Mouse (Mus musculus): Measurements from ENCODE around the gene Hsdl2. TPM values are rescaled to one million over a fixed set of nuclear protein-coding genes. Genes with fewer than 3 reads are reported as not detected.

Gene Hsdl2
- polyA plus RNA-seq, 1 experiment from 2014 or later = 28.0 TPM

DNA sequence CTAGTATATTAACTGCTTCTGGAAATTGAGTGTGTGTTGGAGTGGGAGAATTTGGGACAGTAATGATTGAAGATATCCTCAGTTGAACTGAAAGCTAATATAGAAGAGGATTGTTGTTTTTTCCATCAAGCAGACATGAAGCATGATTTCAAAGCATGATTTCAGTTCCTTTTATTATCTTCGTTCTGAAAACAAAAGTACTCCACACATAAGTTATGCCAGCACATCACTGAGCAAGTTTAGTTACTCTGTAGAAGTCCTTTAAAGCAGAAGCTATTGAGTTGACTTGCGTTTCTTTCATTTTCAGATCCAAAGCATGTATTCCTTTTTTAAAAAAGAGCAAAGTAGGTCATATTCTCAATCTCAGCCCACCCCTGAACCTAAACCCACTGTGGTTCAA lies 15.2 kb downstream of the Hsdl2 start:
- H3K4me3 ChIP-seq = no peak overlapping the region
- H3K4me2 ChIP-seq (replicated peaks) = no peak overlapping the region
- WGBS = 88% methylated on average over 2 of the region's 2 CpGs
- no peak overlapping the region for H3K27ac ChIP-seq
- H3K9me3 ChIP-seq = no peaks in the 10 kb centered on the region
- H3K4me1 ChIP-seq = no peaks in the 10 kb centered on the region
- no peaks in the 10 kb centered on the region for H3K36me3 ChIP-seq
- no peak overlapping the region for H3K9ac ChIP-seq
- ATAC-seq (ENCODE audit: insufficient number of reproducible peaks, insufficient read depth, low FRiP score, low TSS enrichment) = no peak
- H3K27me3 ChIP-seq = no peaks in the 10 kb centered on the region

DNA sequence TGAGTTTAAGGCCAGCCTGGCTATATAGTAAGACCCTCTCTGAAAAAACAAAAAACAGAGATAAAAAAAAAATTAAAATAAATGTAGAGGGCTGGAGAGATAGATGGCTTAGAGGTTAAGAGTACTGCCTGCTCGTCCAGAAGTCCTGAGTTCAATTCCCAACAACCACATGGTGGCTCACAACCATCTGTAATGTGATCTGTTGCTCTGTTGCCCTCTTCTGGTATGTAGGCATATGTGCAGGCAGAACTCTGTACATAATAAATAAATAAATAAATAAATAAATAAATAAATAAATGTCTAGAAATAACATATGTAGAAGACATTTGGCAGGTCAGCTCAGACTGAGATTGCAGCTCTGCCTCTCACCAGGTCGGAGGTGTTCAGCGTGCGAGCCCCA lies 21.3 kb downstream of the Hsdl2 start:
- ATAC-seq (ENCODE audit: insufficient number of reproducible peaks, insufficient read depth, low FRiP score, low TSS enrichment) = no peak
- no peaks in the 10 kb centered on the region for H3K27me3 ChIP-seq
- H3K4me1 ChIP-seq = no peaks in the 10 kb centered on the region
- no peak overlapping the region for H3K4me3 ChIP-seq
- no peak overlapping the region for H3K27ac ChIP-seq
- H3K36me3 ChIP-seq = no peaks in the 10 kb centered on the region
- H3K4me2 ChIP-seq (replicated peaks) = no peak overlapping the region
- H3K9me3 ChIP-seq = no peaks in the 10 kb centered on the region
- H3K9ac ChIP-seq = no peak overlapping the region
- 89% methylated on average over 4 of the region's 4 CpGs for WGBS

DNA sequence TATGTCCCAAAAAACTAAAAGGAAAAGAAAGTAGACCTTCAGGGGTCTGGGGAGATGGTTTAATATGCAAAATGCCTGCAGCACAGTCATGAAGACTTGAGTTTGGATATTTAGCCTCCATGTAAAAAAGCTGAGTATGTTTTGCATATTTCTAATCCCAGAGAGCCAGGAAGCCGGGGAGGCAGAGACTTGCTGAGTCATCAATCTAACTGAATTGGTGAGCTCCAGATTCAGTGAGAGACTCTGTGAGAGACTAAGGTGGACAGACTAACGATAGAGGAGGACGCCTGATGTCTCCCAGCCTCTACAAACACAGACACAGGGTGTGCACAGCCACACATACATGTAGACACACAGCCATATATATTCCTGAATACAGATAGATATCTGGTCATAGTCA lies 23.5 kb downstream of the Hsdl2 start:
- no peak for ATAC-seq (ENCODE audit: insufficient number of reproducible peaks, insufficient read depth, low FRiP score, low TSS enrichment)
- no peaks in the 10 kb centered on the region for H3K9me3 ChIP-seq
- no peak overlapping the region for H3K9ac ChIP-seq
- H3K4me2 ChIP-seq (replicated peaks) = no peak overlapping the region
- no peaks in the 10 kb centered on the region for H3K4me1 ChIP-seq
- H3K27me3 ChIP-seq = no peaks in the 10 kb centered on the region
- H3K4me3 ChIP-seq = no peak overlapping the region
- 65% methylated on average over 3 of the region's 3 CpGs for WGBS
- H3K27ac ChIP-seq = no peak overlapping the region
- no peaks in the 10 kb centered on the region for H3K36me3 ChIP-seq

DNA sequence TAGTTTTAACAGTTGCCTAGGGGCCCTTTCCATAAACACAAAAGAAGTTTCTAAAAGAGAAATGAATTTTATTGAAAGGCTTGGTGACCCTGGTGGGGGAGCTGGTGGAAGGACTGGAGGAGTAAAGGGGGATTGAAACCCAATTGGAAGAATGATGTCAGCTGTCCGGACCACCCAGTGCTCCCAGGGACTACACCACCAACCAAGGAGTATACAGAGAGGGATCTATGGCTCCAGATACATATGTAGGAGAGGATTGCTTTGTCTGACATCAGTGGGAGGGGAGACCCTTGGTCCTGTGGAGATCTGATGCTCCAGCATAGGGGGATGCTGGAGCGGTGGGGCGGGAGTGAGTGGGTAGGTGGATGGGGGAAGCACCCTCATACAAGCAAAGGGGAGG lies 24.1 kb downstream of the Hsdl2 start:
- WGBS = 93% methylated on average over 3 of the region's 3 CpGs
- Histone ChIP-seq H3K4me1 (no peaks in the 10 kb centered on the region), H3K36me3 (0 out of 2 replicates have a peak, but pooled peaks cover 2% of the 10 kb centered on the region), H3K4me2 (replicated peaks) (no peak overlapping the region), H3K4me3 (no peak overlapping the region), H3K27ac (no peak overlapping the region), H3K9me3 (no peaks in the 10 kb centered on the region), H3K9ac (no peak overlapping the region), H3K27me3 (no peaks in the 10 kb centered on the region)
- no peak for ATAC-seq (ENCODE audit: insufficient number of reproducible peaks, insufficient read depth, low FRiP score, low TSS enrichment)

DNA sequence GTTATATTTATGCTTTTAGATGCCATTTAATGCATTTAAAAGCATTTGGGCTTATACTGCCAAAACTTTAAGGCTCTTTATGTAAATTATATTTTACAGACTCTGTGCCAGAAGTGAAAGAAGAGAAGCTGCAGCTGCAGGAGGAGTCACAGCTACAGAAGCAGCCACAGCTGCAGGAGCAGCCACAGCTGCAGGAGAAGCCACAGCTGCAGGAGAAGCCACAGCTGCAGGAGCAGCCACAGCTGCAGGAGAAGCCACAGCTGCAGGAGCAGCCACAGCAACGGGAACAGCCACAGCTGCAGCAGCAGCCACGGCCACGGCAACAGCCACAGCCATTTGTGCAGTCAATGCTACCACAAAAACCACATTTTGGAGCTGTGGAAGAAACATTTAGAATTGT lies 29.0 kb downstream of the Hsdl2 start:
- no peak overlapping the region for H3K4me2 ChIP-seq (replicated peaks)
- no peaks in the 10 kb centered on the region for H3K27me3 ChIP-seq
- no peaks in the 10 kb centered on the region for H3K4me1 ChIP-seq
- no peak for ATAC-seq (ENCODE audit: insufficient number of reproducible peaks, insufficient read depth, low FRiP score, low TSS enrichment)
- no peak overlapping the region for H3K4me3 ChIP-seq
- H3K9ac ChIP-seq = no peak overlapping the region
- no peaks in the 10 kb centered on the region for H3K9me3 ChIP-seq
- H3K36me3 ChIP-seq = 0 out of 2 replicates have a peak, but pooled peaks cover 3% of the 10 kb centered on the region
- 83% methylated on average over 3 of the region's 3 CpGs for WGBS
- no peak overlapping the region for H3K27ac ChIP-seq

- 0 out of 2 replicates have a peak, but pooled peaks cover 3% of the 10 kb centered on the region for H3K36me3 ChIP-seq
- no peak overlapping the region for H3K27ac ChIP-seq
- no peak overlapping the region for H3K4me2 ChIP-seq (replicated peaks)
- H3K27me3 ChIP-seq = no peaks in the 10 kb centered on the region
- no peak overlapping the region for H3K4me3 ChIP-seq
- ATAC-seq (ENCODE audit: insufficient number of reproducible peaks, insufficient read depth, low FRiP score, low TSS enrichment) = no peak
- WGBS = 39% methylated on average over 1 of the region's 1 CpGs
- no peaks in the 10 kb centered on the region for H3K4me1 ChIP-seq
- H3K9me3 ChIP-seq = no peaks in the 10 kb centered on the region
- H3K9ac ChIP-seq = no peak overlapping the region
Measured at GRCm38 (mm10) chr4:59614986-59615385, 33.6 kb downstream of the Hsdl2 start.

GRCm38 (mm10) chr4:59619611-59620245 lies 38.4 kb downstream of the Hsdl2 start:
- Histone ChIP-seq H3K36me3 (no peaks in the 10 kb centered on the region), H3K27ac (no peak overlapping the region), H3K4me2 (replicated peaks) (no peak overlapping the region), H3K9me3 (no peaks in the 10 kb centered on the region), H3K27me3 (no peaks in the 10 kb centered on the region), H3K4me1 (no peaks in the 10 kb centered on the region), H3K4me3 (no peak overlapping the region), H3K9ac (no peak overlapping the region)
- WGBS = 89% methylated on average over 5 of the region's 5 CpGs
- ATAC-seq (ENCODE audit: insufficient number of reproducible peaks, insufficient read depth, low FRiP score, low TSS enrichment) = no peak

GRCm38 (mm10) chr4:59625676-59625997 lies 44.3 kb downstream of the Hsdl2 start:
- peak overlapping the region; percentile 86 for H3K27ac ChIP-seq
- no peaks in the 10 kb centered on the region for H3K27me3 ChIP-seq
- H3K36me3 ChIP-seq = no peaks in the 10 kb centered on the region
- H3K9ac ChIP-seq = peak overlapping the region; percentile 85
- peaks cover 14% of the 10 kb centered on the region for H3K4me1 ChIP-seq
- peak; percentile 78; the same call in 1 of the 2 replicates for ATAC-seq (ENCODE audit: insufficient number of reproducible peaks, insufficient read depth, low FRiP score, low TSS enrichment)
- WGBS = 5% methylated on average over 18 of the region's 18 CpGs
- peak overlapping the region; percentile 98 for H3K4me3 ChIP-seq
- H3K4me2 ChIP-seq (replicated peaks) = peak overlapping the region; percentile 84
- no peaks in the 10 kb centered on the region for H3K9me3 ChIP-seq

DNA sequence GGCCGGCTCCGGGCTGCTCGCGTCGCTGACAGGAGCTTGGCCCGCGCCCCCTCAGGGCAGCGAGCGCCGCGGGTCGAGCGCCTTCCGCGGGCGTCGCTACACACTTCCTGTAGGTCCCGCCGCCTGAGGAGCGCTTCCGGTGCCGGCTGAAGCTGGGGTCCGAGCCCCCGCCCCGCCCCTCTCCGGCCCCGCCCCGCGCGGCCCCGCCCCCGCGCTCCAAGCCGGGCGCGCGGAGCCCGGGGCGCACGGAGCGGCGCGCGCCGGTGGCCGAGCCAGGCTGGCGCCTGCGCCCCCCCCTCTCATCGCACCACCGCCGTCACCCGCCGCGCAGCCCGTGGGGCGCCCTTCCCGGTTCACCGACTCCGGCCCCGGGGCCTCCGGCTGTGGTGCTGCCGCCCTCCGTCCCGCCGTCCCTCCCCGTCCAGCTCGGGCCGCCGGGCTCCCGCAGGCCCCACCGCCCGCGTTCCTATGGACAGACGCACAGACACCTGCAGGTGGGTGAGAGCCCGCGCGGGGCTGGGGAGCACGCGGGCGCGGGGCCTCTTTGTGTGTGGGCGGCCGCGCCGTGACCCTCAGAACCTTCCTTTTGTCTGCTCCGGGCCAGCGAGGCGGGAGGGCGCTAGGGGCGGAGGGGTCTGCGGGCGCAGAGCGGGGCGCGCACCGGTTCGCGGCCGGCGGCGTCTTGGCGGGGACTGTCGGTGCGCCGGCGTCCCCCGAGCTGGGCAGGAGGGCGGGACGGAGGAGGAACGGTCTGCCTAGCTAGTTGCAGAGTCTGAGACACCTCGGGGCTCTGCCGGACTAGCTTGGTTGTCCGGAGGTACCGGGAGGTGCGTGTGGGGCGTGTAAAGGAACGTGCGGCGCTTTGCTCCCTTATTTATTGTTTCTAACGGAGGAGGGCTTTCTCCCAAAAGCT lies 44.9 kb downstream of the Hsdl2 start, which contains the start of gene E130308A19Rik:
TSS of gene E130308A19Rik (plus strand) at position 214 of the 913 bp plus-strand sequence.
- Histone ChIP-seq H3K27me3 (no peaks in the 10 kb centered on the region), H3K27ac (peak within 1 kb of the TSS; percentile 86), H3K4me3 (peak within 1 kb of the TSS; percentile 98), H3K4me2 (replicated peaks) (peak within 1 kb of the TSS; percentile 84), H3K36me3 (no peaks in the 10 kb centered on the region), H3K4me1 (peaks cover 14% of the 10 kb centered on the region), H3K9ac (peak within 1 kb of the TSS; percentile 85), H3K9me3 (no peaks in the 10 kb centered on the region)
- peak; percentile 93 for ATAC-seq (ENCODE audit: insufficient number of reproducible peaks, insufficient read depth, low FRiP score, low TSS enrichment)
- under 1% methylated on average over 106 of the region's 120 CpGs for WGBS

DNA sequence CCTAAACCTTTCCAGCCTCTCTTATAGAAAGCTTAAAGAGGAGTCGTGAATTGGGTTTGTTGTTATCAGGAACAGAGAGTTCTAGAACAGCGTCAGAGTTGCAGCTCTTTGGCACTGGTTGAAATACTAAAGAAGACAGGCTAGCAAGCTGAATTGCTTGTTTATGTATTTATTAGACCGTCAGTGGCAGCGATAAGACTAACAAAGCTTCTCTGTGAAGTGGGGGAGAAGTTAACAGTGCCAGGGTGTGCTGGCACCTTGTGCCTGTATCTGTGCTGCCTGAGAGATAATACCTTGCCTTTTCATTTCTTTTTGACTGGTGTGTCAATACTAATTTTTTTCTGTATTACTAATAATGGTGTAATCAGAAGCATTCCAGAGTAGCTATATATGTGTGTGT lies 46.9 kb downstream of the Hsdl2 start:
- 64% methylated on average over 4 of the region's 4 CpGs for WGBS
- no peak overlapping the region for H3K4me3 ChIP-seq
- no peak for ATAC-seq (ENCODE audit: insufficient number of reproducible peaks, insufficient read depth, low FRiP score, low TSS enrichment)
- H3K4me1 ChIP-seq = peaks cover 14% of the 10 kb centered on the region
- H3K27me3 ChIP-seq = no peaks in the 10 kb centered on the region
- no peak overlapping the region for H3K9ac ChIP-seq
- no peaks in the 10 kb centered on the region for H3K36me3 ChIP-seq
- H3K4me2 ChIP-seq (replicated peaks) = no peak overlapping the region
- no peaks in the 10 kb centered on the region for H3K9me3 ChIP-seq
- H3K27ac ChIP-seq = no peak overlapping the region

DNA sequence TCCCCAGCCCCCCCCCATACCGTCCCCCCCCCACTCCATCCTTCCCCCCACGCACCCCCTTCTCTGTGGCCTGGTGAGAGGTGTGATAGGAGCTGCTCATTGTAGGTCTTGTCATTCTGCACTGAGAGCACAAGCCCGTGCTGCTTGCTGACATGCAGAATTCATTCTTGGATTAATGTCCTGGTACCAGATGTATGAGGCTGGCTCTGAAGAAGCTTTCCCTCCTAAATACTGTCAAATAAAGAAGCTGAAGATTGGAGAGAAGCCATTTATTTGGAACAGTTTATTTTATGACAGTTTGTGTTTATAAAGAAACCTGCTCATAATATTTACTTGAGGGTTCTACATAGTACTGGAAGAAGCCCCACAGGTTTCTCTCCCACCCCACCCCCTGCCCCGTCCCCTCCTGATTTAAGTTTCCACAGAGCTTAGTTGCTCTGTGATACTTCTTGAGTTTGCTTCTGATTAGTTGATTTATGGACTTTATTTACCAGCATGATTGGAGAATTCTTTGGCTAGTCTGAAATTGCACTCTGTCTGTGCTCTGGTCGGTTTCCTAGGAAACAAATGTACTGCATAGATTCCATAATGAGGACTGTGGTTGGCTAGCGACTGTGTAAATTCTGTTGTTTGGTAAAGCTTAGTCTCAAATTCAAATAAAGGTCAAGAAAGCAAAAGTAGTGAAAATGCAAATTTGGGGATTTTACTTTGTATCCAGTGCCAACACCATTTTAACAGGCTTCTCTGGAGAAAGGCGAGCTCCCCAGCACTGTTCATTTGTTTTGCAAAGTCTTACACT lies 47.9 kb downstream of the Hsdl2 start:
- Histone ChIP-seq H3K27me3 (no peaks in the 10 kb centered on the region), H3K4me2 (replicated peaks) (no peak overlapping the region; the same call in 1 of the 2 replicates), H3K9ac (no peak overlapping the region; the same call in 1 of the 2 replicates), H3K4me1 (peaks cover 14% of the 10 kb centered on the region), H3K27ac (0 out of 2 replicates have a peak overlapping the region, but pooled peaks have one; percentile 3), H3K36me3 (no peaks in the 10 kb centered on the region), H3K9me3 (no peaks in the 10 kb centered on the region), H3K4me3 (no peak overlapping the region)
- no peak for ATAC-seq (ENCODE audit: insufficient number of reproducible peaks, insufficient read depth, low FRiP score, low TSS enrichment)
- WGBS = 37% methylated on average over 7 of the region's 7 CpGs

Data from embryonic facial prominence, embryonic 12.5 days (tissue).